Mouse (Mus musculus): ENCODE measurements around the gene Chn1. TPM values are rescaled to one million over a fixed set of nuclear protein-coding genes. Genes with fewer than 3 reads are reported as not detected.

Chn1 gene
- polyA plus RNA-seq, 1 experiment from 2014 or later = 1.2 TPM

- peak; percentile 80 for DNase-seq (ENCODE audit: low spot score)
Measured at GRCm38 (mm10) chr2:73561665-73562063, 213.5 kb downstream of the Chn1 start.

GRCm38 (mm10) chr2:73560899-73561664 lies 214.1 kb downstream of the Chn1 start:
- no peak for DNase-seq (ENCODE audit: low spot score)

Other genes starting within 250 kb of the Chn1 start
- gene Wipf1, start 245.6 kb downstream of the Chn1 start, polyA plus RNA-seq (2015; fragmentation: Nextera tagmentation; extraction: Ambion mirVana) = 22.2 and 25.1 TPM in 2 replicates
- gene Chrna1, start 195.0 kb downstream of the Chn1 start, polyA plus RNA-seq (2015; fragmentation: Nextera tagmentation; extraction: Ambion mirVana) = 0.42 and 0.58 TPM in 2 replicates
- 37.2 and 46.6 TPM in 2 replicates for gene Atf2, start 117.3 kb upstream of the Chn1 start, polyA plus RNA-seq (2015; fragmentation: Nextera tagmentation; extraction: Ambion mirVana)
- 1,407 and 1,410 TPM in 2 replicates for gene Atp5g3, start 136.0 kb upstream of the Chn1 start, polyA plus RNA-seq (2015; fragmentation: Nextera tagmentation; extraction: Ambion mirVana)